Mouse (Mus musculus): ENCODE data around the gene Myo10. TPM values are rescaled to one million over a fixed set of nuclear protein-coding genes. Genes with fewer than 3 reads are reported as not detected.

Gene Myo10
- polyA plus RNA-seq, 1 experiment: 0.45 TPM

DNA sequence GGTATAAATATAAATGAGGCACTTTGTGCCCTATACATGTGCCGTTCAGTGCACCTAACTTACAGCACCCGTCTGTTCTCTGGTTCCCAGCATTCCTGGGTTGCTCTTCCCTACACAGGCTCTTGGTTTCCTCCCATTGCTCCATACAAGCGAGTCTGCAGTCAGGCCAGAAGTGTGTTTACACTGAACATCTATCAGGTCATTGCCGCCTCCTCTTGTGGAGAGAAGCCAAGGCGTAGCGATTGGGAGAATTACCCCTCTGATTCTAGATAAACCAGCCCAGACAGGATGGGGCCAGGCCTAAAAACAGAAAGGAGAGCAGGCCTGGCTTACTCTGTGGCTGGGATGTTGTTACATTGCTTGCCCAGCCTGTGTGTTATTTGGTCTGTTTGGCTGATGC, 187.3 kb downstream of the Myo10 start:
- H3K36me3 ChIP-seq (ENCODE audit: control insufficient read depth): peaks cover 9% of the 10 kb centered on the region; the same call in 1 of the 2 replicates
- no peaks in the 10 kb centered on the region for H3K4me1 ChIP-seq (ENCODE audit: control insufficient read depth)
- no peaks in the 10 kb centered on the region for H3K9me3 ChIP-seq (ENCODE audit: control insufficient read depth, low read length)
- no peaks in the 10 kb centered on the region for H3K27me3 ChIP-seq (ENCODE audit: control insufficient read depth)
- TF ChIP-seq TAL1 (IDR thresholded peaks at IDR 0.05; ENCODE audit: low read length) (no peak), GATA1 (IDR thresholded peaks at IDR 0.05; ENCODE audit: low read length) (no peak)
- no peak overlapping the region for H3K4me3 ChIP-seq (replicated peaks)

DNA sequence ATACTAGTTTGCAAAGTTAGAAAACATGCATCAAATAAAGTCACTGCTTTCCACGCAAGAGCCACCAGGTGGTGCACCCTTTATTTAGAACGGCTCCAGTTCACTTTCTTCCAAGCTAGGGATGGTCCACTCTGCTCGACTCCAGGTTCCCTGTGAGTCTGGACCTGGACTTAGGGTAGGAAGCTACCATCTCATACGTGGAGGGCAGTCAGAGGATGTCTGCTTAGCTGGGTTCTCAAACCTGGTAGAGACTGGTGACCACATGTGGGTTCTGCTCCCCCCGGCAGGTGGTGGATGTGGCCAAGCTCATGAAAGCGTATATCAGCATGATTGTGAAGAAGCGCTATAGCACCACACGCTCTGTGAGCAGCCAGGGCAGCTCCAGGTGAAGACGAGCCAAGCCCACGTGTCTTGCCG, 189.5 kb downstream of the Myo10 start:
- Histone ChIP-seq H3K9me3 (ENCODE audit: control insufficient read depth, low read length) (peaks cover 5% of the 10 kb centered on the region), H3K4me3 (replicated peaks) (no peak overlapping the region), H3K27me3 (ENCODE audit: control insufficient read depth) (no peaks in the 10 kb centered on the region), H3K4me1 (ENCODE audit: control insufficient read depth) (no peaks in the 10 kb centered on the region), H3K36me3 (ENCODE audit: control insufficient read depth) (peaks cover 4% of the 10 kb centered on the region; the same call in 1 of the 2 replicates)
- TF ChIP-seq TAL1 (IDR thresholded peaks at IDR 0.05; ENCODE audit: low read length): no peak
- TF ChIP-seq GATA1 (IDR thresholded peaks at IDR 0.05; ENCODE audit: low read length): no peak

DNA sequence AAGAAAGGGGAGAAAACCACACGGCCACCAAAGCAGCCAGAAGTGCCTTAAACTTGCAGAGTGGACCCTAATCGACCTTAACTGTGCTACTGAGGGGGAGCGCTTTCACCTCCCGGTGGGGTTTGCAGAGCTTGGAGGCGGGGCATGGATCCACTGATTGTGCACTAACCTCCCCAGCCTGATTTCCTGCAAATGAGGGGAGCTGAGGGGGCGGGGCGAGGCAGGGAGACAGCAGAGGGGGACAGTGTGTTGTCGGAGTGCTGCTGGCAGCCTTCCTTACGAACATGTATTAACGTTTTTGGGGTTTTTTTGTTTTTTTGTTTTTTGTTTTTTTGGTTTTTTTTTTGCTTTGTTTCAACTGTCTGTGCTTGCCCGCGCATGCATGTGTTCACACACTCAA, 190.2 kb downstream of the Myo10 start:
- no peak for TF ChIP-seq TAL1 (IDR thresholded peaks at IDR 0.05; ENCODE audit: low read length)
- TF ChIP-seq GATA1 (IDR thresholded peaks at IDR 0.05; ENCODE audit: low read length): no peak
- Histone ChIP-seq H3K4me3 (replicated peaks) (no peak overlapping the region), H3K4me1 (ENCODE audit: control insufficient read depth) (no peaks in the 10 kb centered on the region), H3K36me3 (ENCODE audit: control insufficient read depth) (peaks cover 4% of the 10 kb centered on the region; the same call in 1 of the 2 replicates), H3K27me3 (ENCODE audit: control insufficient read depth) (no peaks in the 10 kb centered on the region), H3K9me3 (ENCODE audit: control insufficient read depth, low read length) (peaks cover 5% of the 10 kb centered on the region)

DNA sequence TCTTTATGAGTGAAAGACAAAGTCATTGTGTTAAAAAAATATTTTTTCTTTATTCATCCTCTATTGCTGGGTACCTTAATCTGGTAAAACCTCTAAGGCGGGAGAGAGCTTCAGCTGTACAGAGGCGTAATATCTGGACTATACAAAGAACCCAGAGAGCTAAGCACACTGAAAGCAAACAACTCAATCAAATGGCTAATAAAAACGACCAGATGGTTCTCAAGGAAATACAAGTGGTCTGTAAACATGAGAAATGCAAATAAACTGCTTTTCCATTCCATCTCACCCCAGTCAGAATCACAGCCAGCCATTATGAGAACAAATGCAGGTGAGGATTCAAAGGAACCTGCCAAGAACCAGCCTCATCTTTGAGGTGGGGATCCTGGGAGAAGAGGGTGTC, 192.2 kb downstream of the Myo10 start:
- TF ChIP-seq TAL1 (IDR thresholded peaks at IDR 0.05; ENCODE audit: low read length) (no peak), GATA1 (IDR thresholded peaks at IDR 0.05; ENCODE audit: low read length) (no peak)
- Histone ChIP-seq H3K9me3 (ENCODE audit: control insufficient read depth, low read length) (peaks cover 5% of the 10 kb centered on the region), H3K4me1 (ENCODE audit: control insufficient read depth) (no peaks in the 10 kb centered on the region), H3K4me3 (replicated peaks) (no peak overlapping the region), H3K36me3 (ENCODE audit: control insufficient read depth) (peaks cover 2% of the 10 kb centered on the region; the same call in 1 of the 2 replicates), H3K27me3 (ENCODE audit: control insufficient read depth) (no peaks in the 10 kb centered on the region)

DNA sequence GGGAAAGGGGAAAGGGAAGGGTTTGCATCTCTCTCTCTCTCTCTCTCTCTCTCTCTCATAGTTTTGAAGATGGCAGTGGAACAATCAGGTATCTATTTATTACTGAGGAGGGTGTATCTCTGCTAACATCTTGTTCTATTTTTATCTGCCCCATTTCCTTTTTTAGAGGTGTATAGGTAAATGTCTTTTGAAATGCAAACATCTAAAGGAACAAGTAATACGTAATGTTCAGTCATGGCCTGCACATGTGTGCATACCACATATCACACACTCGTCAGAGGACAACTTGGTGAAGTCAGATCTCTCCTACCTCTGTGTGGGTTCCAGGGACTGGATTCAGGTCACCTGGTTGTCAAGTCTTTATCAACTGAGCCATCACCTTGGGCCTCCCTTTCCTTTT, 194.9 kb downstream of the Myo10 start:
- peaks cover 5% of the 10 kb centered on the region for H3K9me3 ChIP-seq (ENCODE audit: control insufficient read depth, low read length)

DNA sequence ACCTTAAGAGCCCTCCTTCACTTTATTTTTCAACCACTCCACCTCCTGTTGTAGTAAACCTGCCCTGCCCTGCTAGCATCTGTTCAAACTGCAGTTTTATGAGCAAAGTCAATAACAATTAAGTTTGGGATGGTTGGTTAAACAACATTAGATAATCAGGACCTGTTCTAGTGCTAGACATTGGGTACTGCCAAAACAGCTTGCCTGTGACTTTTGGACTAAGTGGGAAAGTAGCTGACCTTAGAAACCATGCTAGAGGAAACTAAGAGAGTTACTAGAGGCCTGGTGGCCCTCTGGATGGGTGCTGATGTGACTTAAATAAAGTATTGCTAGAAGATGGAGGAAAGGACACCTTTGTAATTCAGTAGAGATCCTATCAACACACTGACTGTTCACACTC, 199.7 kb downstream of the Myo10 start:
- H3K27me3 ChIP-seq (ENCODE audit: control insufficient read depth): no peaks in the 10 kb centered on the region
- no peak for TF ChIP-seq TAL1 (IDR thresholded peaks at IDR 0.05; ENCODE audit: low read length)
- TF ChIP-seq GATA1 (IDR thresholded peaks at IDR 0.05; ENCODE audit: low read length): no peak
- no peaks in the 10 kb centered on the region for H3K36me3 ChIP-seq (ENCODE audit: control insufficient read depth)

More for the DNA sequence above, 194.9 kb downstream of the Myo10 start:
- Histone ChIP-seq H3K4me1 (ENCODE audit: control insufficient read depth) (no peaks in the 10 kb centered on the region), H3K27me3 (ENCODE audit: control insufficient read depth) (no peaks in the 10 kb centered on the region), H3K36me3 (ENCODE audit: control insufficient read depth) (no peaks in the 10 kb centered on the region), H3K4me3 (replicated peaks) (no peak overlapping the region)
- no peak for TF ChIP-seq TAL1 (IDR thresholded peaks at IDR 0.05; ENCODE audit: low read length)
- TF ChIP-seq GATA1 (IDR thresholded peaks at IDR 0.05; ENCODE audit: low read length): no peak

DNA sequence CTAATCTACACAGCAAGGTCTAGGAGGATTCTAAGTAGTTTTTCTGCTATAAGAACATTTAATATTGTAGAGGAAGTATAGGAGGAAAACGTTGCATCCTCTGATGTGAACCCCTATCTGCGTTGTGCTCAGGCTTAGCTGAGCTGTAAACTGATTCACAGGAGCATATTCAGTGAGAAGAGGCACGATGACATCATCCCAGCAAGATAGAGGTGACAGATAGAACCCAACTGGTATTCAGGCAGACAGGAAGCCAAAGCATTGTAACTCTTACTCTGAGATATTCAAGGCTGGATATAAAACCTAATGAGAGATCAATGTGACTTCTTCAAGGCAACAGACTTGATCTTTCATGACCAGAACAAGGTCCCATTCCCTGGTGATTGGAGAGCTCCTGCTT, 200.3 kb downstream of the Myo10 start:
- Histone ChIP-seq H3K9me3 (ENCODE audit: control insufficient read depth, low read length) (no peaks in the 10 kb centered on the region), H3K4me1 (ENCODE audit: control insufficient read depth) (no peaks in the 10 kb centered on the region), H3K27me3 (ENCODE audit: control insufficient read depth) (no peaks in the 10 kb centered on the region), H3K36me3 (ENCODE audit: control insufficient read depth) (no peaks in the 10 kb centered on the region), H3K4me3 (replicated peaks) (no peak overlapping the region)
- TF ChIP-seq TAL1 (IDR thresholded peaks at IDR 0.05; ENCODE audit: low read length) (no peak), GATA1 (IDR thresholded peaks at IDR 0.05; ENCODE audit: low read length) (no peak)

More for the DNA sequence above, 199.7 kb downstream of the Myo10 start:
- Histone ChIP-seq H3K4me1 (ENCODE audit: control insufficient read depth) (no peaks in the 10 kb centered on the region), H3K4me3 (replicated peaks) (no peak overlapping the region), H3K9me3 (ENCODE audit: control insufficient read depth, low read length) (no peaks in the 10 kb centered on the region)

DNA sequence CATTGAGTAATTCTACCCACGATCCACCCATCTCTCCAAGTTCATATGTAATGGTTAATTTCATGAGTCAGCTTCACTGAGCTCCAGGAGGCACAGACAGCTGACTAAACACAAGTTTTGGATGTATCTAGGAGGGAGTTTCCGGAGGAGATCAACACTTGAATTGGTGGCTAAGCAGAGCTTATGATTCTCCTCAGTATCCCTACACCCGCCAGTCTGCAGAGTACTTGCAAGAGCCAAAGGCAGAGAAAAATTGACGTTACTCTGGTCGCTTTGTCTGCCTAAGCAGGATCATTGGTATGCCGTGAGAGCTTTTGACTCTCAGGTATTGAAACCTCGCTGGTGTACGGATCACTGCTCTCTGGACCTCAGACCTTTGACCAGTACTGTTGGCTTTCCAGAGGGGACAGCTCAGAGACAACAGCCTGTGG, 204.2 kb downstream of the Myo10 start:
- no peaks in the 10 kb centered on the region for H3K36me3 ChIP-seq (ENCODE audit: control insufficient read depth)
- no peak overlapping the region for H3K4me3 ChIP-seq (replicated peaks)
- no peaks in the 10 kb centered on the region for H3K4me1 ChIP-seq (ENCODE audit: control insufficient read depth)
- H3K9me3 ChIP-seq (ENCODE audit: control insufficient read depth, low read length): no peaks in the 10 kb centered on the region
- no peaks in the 10 kb centered on the region for H3K27me3 ChIP-seq (ENCODE audit: control insufficient read depth)
- TF ChIP-seq GATA1 (IDR thresholded peaks at IDR 0.05; ENCODE audit: low read length): no peak
- no peak for TF ChIP-seq TAL1 (IDR thresholded peaks at IDR 0.05; ENCODE audit: low read length)

DNA sequence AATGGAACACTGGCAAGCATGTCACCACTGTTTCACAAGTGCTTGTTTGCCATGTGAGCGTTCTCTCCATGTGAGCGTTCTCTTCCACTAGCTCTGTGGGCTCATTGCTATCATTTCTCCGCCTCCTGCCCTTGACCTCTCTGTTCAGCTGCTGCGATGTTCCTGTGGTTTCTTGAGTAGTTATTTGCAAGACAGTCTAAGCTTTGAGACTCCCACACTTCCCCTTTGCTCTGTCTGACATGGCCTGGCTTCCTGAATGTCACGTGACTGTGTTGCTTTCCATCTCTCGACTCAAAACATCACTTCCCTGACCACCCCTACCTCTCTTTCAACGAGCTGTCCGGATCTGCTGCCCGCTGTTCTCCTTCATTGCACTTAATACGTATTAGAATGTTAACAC, 206.1 kb downstream of the Myo10 start:
- TF ChIP-seq TAL1 (IDR thresholded peaks at IDR 0.05; ENCODE audit: low read length) (no peak), GATA1 (IDR thresholded peaks at IDR 0.05; ENCODE audit: low read length) (no peak)
- Histone ChIP-seq H3K4me1 (ENCODE audit: control insufficient read depth) (no peaks in the 10 kb centered on the region), H3K4me3 (replicated peaks) (no peak overlapping the region), H3K27me3 (ENCODE audit: control insufficient read depth) (no peaks in the 10 kb centered on the region), H3K9me3 (ENCODE audit: control insufficient read depth, low read length) (no peaks in the 10 kb centered on the region), H3K36me3 (ENCODE audit: control insufficient read depth) (no peaks in the 10 kb centered on the region)

DNA sequence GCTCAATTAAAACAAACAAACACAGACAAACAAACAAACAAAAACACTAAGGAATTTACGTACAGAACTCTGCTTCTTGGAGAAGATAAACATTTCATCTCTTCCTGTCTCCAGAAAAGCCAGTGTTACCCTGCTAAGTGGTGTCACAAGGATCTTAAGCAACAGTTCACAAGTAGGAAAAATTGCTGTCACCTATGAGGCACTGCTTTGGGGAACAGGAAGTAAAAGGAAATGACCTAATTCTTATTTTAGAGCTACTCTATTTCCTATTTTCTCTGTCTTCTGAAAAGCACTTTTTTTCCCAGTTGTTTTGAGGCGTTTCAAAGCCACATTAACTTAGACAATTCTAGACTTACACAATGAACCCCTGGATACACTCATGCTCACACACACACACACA, 208.1 kb downstream of the Myo10 start:
- TF ChIP-seq GATA1 (IDR thresholded peaks at IDR 0.05; ENCODE audit: low read length) (no peak), TAL1 (IDR thresholded peaks at IDR 0.05; ENCODE audit: low read length) (no peak)
- no peaks in the 10 kb centered on the region for H3K27me3 ChIP-seq (ENCODE audit: control insufficient read depth)
- no peaks in the 10 kb centered on the region for H3K4me1 ChIP-seq (ENCODE audit: control insufficient read depth)
- no peaks in the 10 kb centered on the region for H3K36me3 ChIP-seq (ENCODE audit: control insufficient read depth)
- no peak overlapping the region for H3K4me3 ChIP-seq (replicated peaks)
- peaks cover 3% of the 10 kb centered on the region; the same call in 1 of the 2 replicates for H3K9me3 ChIP-seq (ENCODE audit: control insufficient read depth, low read length)
